Mouse (Mus musculus): ENCODE data around the gene Slc16a2. TPM values are rescaled to one million over a fixed set of nuclear protein-coding genes. Genes with fewer than 3 reads are reported as not detected.

The Slc16a2 gene
- 27.5 and 29.8 TPM in 2 replicates for polyA plus RNA-seq (2014; fragmentation: Nextera tagmentation; extraction: Ambion mirVana)

DNA sequence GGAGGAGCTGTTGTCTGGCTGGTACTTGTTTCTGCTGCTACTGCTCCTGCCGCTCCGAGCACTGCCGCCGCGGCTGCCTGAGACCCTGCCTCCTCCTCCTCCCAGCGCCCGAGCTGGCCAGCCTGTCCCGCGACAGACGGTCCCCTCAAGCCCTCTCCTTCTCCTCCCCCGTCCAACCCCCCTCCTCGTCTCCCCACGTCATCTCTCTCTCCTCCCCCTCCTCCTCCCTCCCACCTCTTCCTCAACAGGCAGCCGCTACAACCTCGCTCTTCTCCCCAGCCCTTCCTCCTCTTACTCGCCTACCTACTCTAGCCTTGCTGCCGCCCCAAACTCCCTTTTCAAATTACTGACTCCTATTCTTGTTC lies at the start of gene Slc16a2:
Gene Slc16a2, minus strand, starts transcription at position 152 of the 365 bp plus-strand sequence.
- H3K27ac ChIP-seq (ENCODE audit: low read depth, low read length): peak within 1 kb of the TSS; percentile 66; the same call in 1 of the 2 replicates
- H3K4me2 ChIP-seq (ENCODE audit: low read length): peak within 1 kb of the TSS; percentile 69
- no peaks in the 10 kb centered on the region for H3K9me3 ChIP-seq (replicated peaks; ENCODE audit: control insufficient read depth, low read length)
- 0 out of 2 replicates have a peak, but pooled peaks cover 2% of the 10 kb centered on the region for H3K4me1 ChIP-seq (ENCODE audit: control insufficient read depth, insufficient read depth, low read length)
- DNase-seq (ENCODE audit: low spot score) (peak; percentile 82), ATAC-seq (peak; percentile 90)
- H3K27me3 ChIP-seq (replicated peaks; ENCODE audit: control insufficient read depth, insufficient read depth, low read length): peaks cover 8% of the 10 kb centered on the region; the same call in 1 of the 2 replicates
- peak within 1 kb of the TSS; percentile 66 for H3K9ac ChIP-seq (ENCODE audit: low read length)
- WGBS: 29% methylated on average over 17 of the region's 17 CpGs
- no peaks in the 10 kb centered on the region for H3K36me3 ChIP-seq (ENCODE audit: control insufficient read depth, insufficient read depth, low read length)
- H3K4me3 ChIP-seq (ENCODE audit: low read depth, low read length): peak within 1 kb of the TSS; percentile 49

DNA sequence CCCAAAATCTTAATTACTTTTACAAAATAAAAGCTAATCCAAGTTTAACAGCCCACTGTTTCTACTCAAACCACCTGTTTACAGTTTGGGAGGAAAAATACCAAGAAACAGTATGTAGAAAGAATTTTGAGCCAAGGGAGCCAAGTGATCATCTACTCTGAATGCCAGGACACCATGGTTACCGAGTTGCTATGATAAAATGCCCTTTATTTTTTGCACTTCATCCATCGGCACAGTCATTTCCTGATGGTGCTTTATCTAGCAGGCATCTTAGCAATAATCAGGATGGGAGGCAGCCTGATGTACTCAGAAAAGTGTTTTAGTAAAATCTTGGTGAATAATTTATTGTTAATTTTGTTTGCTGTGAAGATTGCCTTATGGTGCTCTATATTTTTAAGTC lies 41.7 kb upstream of the Slc16a2 start:
- 54% methylated on average over 2 of the region's 2 CpGs for WGBS

DNA sequence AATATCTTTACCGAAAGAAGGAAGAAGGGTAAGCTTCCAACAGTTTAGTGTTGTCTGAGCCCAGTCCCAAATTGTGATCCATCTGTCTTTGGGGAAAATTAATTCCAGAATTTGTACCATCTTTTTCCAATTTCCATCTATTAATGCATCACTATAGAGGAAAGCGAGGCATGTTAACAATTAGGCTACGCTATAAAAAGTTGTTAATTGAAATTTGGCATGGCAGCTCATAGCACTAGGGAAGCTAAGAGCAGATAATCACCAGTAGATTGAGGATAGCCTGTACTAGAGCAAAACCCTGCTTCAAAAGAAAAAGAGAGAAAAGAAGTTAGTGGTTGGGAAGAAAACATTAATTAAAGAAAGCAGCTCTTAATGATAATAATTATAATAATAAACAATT lies 41.1 kb upstream of the Slc16a2 start:
- Histone ChIP-seq H3K9ac (ENCODE audit: low read length) (no peak overlapping the region), H3K36me3 (ENCODE audit: control insufficient read depth, insufficient read depth, low read length) (no peaks in the 10 kb centered on the region), H3K4me1 (ENCODE audit: control insufficient read depth, insufficient read depth, low read length) (no peaks in the 10 kb centered on the region), H3K4me3 (ENCODE audit: low read depth, low read length) (no peak overlapping the region), H3K4me2 (ENCODE audit: low read length) (no peak overlapping the region), H3K27me3 (replicated peaks; ENCODE audit: control insufficient read depth, insufficient read depth, low read length) (0 out of 2 replicates have a peak, but pooled peaks cover 7% of the 10 kb centered on the region), H3K27ac (ENCODE audit: low read depth, low read length) (no peak overlapping the region), H3K9me3 (replicated peaks; ENCODE audit: control insufficient read depth, low read length) (no peaks in the 10 kb centered on the region)
- WGBS: 65% methylated on average over 3 of the region's 3 CpGs
- DNase-seq (ENCODE audit: low spot score): peak; percentile 53
- ATAC-seq: 0 out of 2 replicates have a peak, but pooled peaks have one; percentile 54

More for the DNA sequence above, 41.7 kb upstream of the Slc16a2 start:
- peak; percentile 38 for DNase-seq (ENCODE audit: low spot score)
- Histone ChIP-seq H3K36me3 (ENCODE audit: control insufficient read depth, insufficient read depth, low read length) (no peaks in the 10 kb centered on the region), H3K27ac (ENCODE audit: low read depth, low read length) (no peak overlapping the region), H3K4me2 (ENCODE audit: low read length) (no peak overlapping the region), H3K27me3 (replicated peaks; ENCODE audit: control insufficient read depth, insufficient read depth, low read length) (0 out of 2 replicates have a peak, but pooled peaks cover 7% of the 10 kb centered on the region), H3K9me3 (replicated peaks; ENCODE audit: control insufficient read depth, low read length) (no peaks in the 10 kb centered on the region), H3K4me1 (ENCODE audit: control insufficient read depth, insufficient read depth, low read length) (no peaks in the 10 kb centered on the region), H3K9ac (ENCODE audit: low read length) (no peak overlapping the region), H3K4me3 (ENCODE audit: low read depth, low read length) (no peak overlapping the region)
- ATAC-seq: no peak

DNA sequence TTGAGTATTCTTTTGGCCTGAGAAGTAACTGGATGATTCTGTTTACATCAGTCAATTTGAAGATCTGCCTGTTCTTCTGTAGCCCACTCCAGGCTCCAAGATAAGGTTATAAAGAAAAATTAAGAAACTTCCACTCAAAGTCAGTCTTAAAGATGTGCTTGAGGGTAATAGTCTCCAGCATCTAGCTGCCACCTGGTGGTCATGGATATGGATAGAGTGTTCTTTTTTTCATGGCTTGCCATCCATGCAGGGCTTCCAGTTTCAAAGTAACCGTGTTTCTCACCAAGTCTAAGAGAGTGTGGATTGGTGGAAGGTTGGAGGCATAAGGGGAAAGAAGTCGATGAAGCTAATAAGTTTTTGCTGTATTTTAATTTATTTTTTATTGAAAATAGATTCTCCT lies 23.5 kb upstream of the Slc16a2 start:
- H3K9me3 ChIP-seq (replicated peaks; ENCODE audit: control insufficient read depth, low read length): no peaks in the 10 kb centered on the region
- H3K27ac ChIP-seq (ENCODE audit: low read depth, low read length): no peak overlapping the region
- H3K4me3 ChIP-seq (ENCODE audit: low read depth, low read length): no peak overlapping the region
- 0 out of 2 replicates have a peak, but pooled peaks cover 3% of the 10 kb centered on the region for H3K27me3 ChIP-seq (replicated peaks; ENCODE audit: control insufficient read depth, insufficient read depth, low read length)
- H3K36me3 ChIP-seq (ENCODE audit: control insufficient read depth, insufficient read depth, low read length): no peaks in the 10 kb centered on the region
- H3K4me1 ChIP-seq (ENCODE audit: control insufficient read depth, insufficient read depth, low read length): no peaks in the 10 kb centered on the region
- DNase-seq (ENCODE audit: low spot score) (peak; percentile 51), ATAC-seq (no peak)
- 57% methylated on average over 2 of the region's 2 CpGs for WGBS
- no peak overlapping the region for H3K4me2 ChIP-seq (ENCODE audit: low read length)
- H3K9ac ChIP-seq (ENCODE audit: low read length): no peak overlapping the region

DNA sequence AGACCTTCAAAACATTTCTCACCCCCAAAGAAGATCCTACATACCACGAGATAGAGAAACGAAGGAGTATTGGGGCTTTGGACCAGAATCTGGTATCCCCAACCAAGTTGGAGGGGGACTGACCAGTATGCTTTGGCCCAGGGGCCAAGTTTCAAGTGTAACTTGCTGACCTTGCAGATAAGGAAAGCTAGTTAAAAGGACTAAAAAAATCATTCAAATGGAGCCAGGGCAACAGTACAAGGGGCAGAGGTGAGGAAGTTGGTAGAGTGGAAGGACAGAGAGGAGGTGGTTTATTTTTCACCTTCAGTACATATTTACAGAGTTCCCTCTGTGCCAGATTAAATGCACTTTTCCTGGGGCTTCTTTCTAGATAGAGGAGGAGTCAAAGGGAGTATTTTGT lies 7.1 kb upstream of the Slc16a2 start:
- H3K4me2 ChIP-seq (ENCODE audit: low read length): no peak overlapping the region
- no peaks in the 10 kb centered on the region for H3K4me1 ChIP-seq (ENCODE audit: control insufficient read depth, insufficient read depth, low read length)
- no peak overlapping the region for H3K9ac ChIP-seq (ENCODE audit: low read length)
- DNase-seq (ENCODE audit: low spot score): no peak
- no peaks in the 10 kb centered on the region for H3K36me3 ChIP-seq (ENCODE audit: control insufficient read depth, insufficient read depth, low read length)
- 0 out of 2 replicates have a peak, but pooled peaks cover 4% of the 10 kb centered on the region for H3K27me3 ChIP-seq (replicated peaks; ENCODE audit: control insufficient read depth, insufficient read depth, low read length)
- no peaks in the 10 kb centered on the region for H3K9me3 ChIP-seq (replicated peaks; ENCODE audit: control insufficient read depth, low read length)
- no peak overlapping the region for H3K27ac ChIP-seq (ENCODE audit: low read depth, low read length)
- no peak overlapping the region for H3K4me3 ChIP-seq (ENCODE audit: low read depth, low read length)
- no peak for ATAC-seq
- 92% methylated on average over 2 of the region's 2 CpGs for WGBS

DNA sequence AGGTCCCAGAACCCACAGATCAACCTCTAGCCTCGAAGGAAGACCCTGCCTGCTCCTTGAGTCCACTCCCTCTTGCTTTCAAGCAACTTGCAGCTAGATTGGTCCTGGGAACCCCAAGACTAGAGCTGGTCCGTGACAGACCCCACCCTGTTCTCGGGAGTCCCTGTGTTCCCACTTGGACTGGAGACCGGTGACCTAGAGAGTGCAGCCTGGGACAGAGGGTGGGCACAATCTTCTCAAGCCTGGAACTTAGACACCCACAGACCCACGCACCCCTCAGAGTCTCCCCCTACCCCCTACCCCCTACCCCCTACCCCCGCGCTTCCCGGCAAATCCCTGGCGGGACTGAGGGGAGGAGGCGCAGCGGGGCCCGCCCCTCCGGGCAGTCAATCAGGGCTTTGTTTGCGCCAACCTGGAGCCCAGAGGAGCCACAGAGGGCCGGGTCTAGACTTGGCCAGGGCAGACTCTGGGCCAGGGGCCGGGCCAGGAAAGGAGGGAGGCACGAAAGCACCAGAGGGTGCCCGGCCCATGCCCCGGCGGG lies 558 bp upstream of the Slc16a2 start:
- peak; percentile 34 for DNase-seq (ENCODE audit: low spot score)
- Histone ChIP-seq H3K4me2 (ENCODE audit: low read length) (peak overlapping the region; percentile 69), H3K9ac (ENCODE audit: low read length) (peak overlapping the region; percentile 55), H3K27ac (ENCODE audit: low read depth, low read length) (peak overlapping the region; percentile 66; the same call in 1 of the 2 replicates), H3K9me3 (replicated peaks; ENCODE audit: control insufficient read depth, low read length) (no peaks in the 10 kb centered on the region), H3K4me3 (ENCODE audit: low read depth, low read length) (peak overlapping the region; percentile 49), H3K4me1 (ENCODE audit: control insufficient read depth, insufficient read depth, low read length) (0 out of 2 replicates have a peak, but pooled peaks cover 2% of the 10 kb centered on the region), H3K27me3 (replicated peaks; ENCODE audit: control insufficient read depth, insufficient read depth, low read length) (peaks cover 4% of the 10 kb centered on the region; the same call in 1 of the 2 replicates), H3K36me3 (ENCODE audit: control insufficient read depth, insufficient read depth, low read length) (no peaks in the 10 kb centered on the region)
- peak; percentile 65 for ATAC-seq
- WGBS: 33% methylated on average over 20 of the region's 20 CpGs

DNA sequence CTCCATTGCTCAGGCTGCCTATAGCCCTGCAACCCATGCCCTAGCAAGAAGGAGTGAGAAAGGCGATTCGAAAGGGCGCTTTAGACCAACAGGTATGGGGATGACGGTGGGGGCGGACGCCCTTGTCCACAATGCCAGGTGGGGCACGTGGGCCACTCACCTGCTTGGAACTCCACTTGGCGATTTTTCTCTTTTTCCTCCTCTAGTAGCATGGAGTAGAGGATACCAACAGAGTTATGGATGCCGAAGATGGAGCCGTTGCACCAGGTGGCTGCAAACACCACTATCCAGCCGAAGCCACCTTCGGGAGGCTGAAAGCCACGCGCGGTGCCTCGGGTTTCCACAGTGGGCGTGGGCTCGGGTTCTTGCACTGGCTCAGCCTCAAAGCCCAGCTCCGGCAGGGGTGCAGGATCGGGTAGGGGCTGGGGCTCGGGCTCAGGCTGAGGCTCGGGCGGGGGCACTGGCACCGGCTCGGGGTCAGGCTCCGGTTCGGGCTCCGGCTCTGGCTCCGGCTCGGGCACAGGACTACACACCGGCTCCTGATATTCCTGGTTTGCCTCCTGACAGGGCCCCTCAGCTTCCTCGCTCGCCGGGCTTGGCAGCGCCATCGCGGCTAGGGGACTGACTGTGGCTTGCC lies 470 bp downstream of the Slc16a2 start:
- 0 out of 2 replicates have a peak, but pooled peaks cover 2% of the 10 kb centered on the region for H3K4me1 ChIP-seq (ENCODE audit: control insufficient read depth, insufficient read depth, low read length)
- peak overlapping the region; percentile 66; the same call in 1 of the 2 replicates for H3K27ac ChIP-seq (ENCODE audit: low read depth, low read length)
- H3K4me2 ChIP-seq (ENCODE audit: low read length): peak overlapping the region; percentile 69
- DNase-seq (ENCODE audit: low spot score) (no peak), ATAC-seq (peak; percentile 54)
- peak overlapping the region; percentile 49 for H3K4me3 ChIP-seq (ENCODE audit: low read depth, low read length)
- H3K27me3 ChIP-seq (replicated peaks; ENCODE audit: control insufficient read depth, insufficient read depth, low read length): peaks cover 8% of the 10 kb centered on the region; the same call in 1 of the 2 replicates
- H3K36me3 ChIP-seq (ENCODE audit: control insufficient read depth, insufficient read depth, low read length): no peaks in the 10 kb centered on the region
- H3K9ac ChIP-seq (ENCODE audit: low read length): peak overlapping the region; percentile 66
- no peaks in the 10 kb centered on the region for H3K9me3 ChIP-seq (replicated peaks; ENCODE audit: control insufficient read depth, low read length)
- 39% methylated on average over 37 of the region's 37 CpGs for WGBS

DNA sequence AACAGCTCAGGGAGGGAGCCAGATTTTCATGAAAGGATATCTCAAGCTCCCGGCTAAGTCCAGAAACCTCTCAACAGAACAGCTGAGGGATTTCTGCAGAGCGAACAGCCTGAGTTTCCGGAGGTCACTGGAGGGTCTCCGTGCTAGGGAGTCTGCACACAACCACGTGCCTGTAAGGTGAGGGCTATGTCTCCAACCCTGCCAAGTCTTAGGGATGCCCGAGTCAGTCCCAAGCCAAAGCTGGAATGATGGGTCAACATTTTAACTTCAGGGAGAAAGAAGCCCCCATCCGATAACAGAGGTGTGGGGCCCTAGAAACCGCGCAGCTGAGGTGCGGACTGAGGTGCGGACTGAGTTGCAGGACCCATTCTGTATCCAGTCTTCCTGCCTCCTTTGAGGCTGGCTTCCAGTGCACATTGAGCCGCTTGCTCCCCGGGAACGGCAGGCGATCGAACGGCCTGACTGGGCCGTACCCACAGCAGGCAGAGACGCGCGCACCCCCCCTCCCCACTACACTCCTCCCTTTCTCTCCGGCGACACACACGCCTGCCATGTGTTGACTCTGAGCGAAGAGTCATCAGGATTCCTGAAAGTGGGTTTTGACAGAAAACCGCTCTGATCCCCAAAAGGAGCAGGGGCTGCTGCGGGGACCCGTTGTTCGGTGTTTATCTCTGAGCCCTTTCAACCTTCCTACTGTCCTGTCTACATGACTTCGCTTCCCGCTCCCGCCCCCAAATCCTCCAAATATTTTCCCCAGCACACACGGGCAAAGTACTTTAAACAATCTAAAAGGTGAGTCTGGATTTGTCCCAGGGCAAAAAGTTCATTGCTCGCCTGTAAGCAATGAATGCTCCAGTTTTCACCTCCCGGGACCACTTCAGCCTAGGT lies 1.2 kb downstream of the Slc16a2 start:
- H3K4me2 ChIP-seq (ENCODE audit: low read length): peak overlapping the region; percentile 69
- H3K36me3 ChIP-seq (ENCODE audit: control insufficient read depth, insufficient read depth, low read length): no peaks in the 10 kb centered on the region
- 0 out of 2 replicates have a peak, but pooled peaks cover 2% of the 10 kb centered on the region for H3K4me1 ChIP-seq (ENCODE audit: control insufficient read depth, insufficient read depth, low read length)
- peak overlapping the region; percentile 49 for H3K4me3 ChIP-seq (ENCODE audit: low read depth, low read length)
- 40% methylated on average over 35 of the region's 35 CpGs for WGBS
- peak overlapping the region; percentile 66 for H3K9ac ChIP-seq (ENCODE audit: low read length)
- ATAC-seq: no peak
- H3K9me3 ChIP-seq (replicated peaks; ENCODE audit: control insufficient read depth, low read length): no peaks in the 10 kb centered on the region
- no peak overlapping the region for H3K27ac ChIP-seq (ENCODE audit: low read depth, low read length)
- no peak for DNase-seq (ENCODE audit: low spot score)
- H3K27me3 ChIP-seq (replicated peaks; ENCODE audit: control insufficient read depth, insufficient read depth, low read length): peaks cover 8% of the 10 kb centered on the region; the same call in 1 of the 2 replicates
